Mouse (Mus musculus) hindbrain, embryonic 14.5 days (tissue): Measurements from ENCODE around the gene Fam76b. TPM values are rescaled to one million over a fixed set of nuclear protein-coding genes. Genes with fewer than 3 reads are reported as not detected.

Experiments
- ATAC-seq: fragments of 200-750 bp; cut with Nextera tagmentation; 2 replicates; pipeline ENCODE4 v1.8.0; 2017; ENCODE audit warnings: moderate number of reproducible peaks, mild to moderate bottlenecking, moderate TSS enrichment, moderate library complexity; ENCODE audit not compliant: low FRiP score
- DNase-seq: peaks from one replicate; pipeline ENCODE4 v3.0.0-alpha.2; 2015; ENCODE audit warnings: low spot score
- H3K27ac ChIP-seq: fragments of 300-500 bp; sonication (generic); 2 replicates; pipeline ENCODE4 v1.5.1; 2014; ENCODE audit warnings: mild to moderate bottlenecking, moderate library complexity
- H3K27me3 ChIP-seq: fragments of 300-500 bp; sonication (generic); 2 replicates; pipeline ENCODE4 v1.6.1; 2014; ENCODE audit warnings: mild to moderate bottlenecking, low read length, mixed read lengths; ENCODE audit not compliant: control insufficient read depth, insufficient read depth
- H3K36me3 ChIP-seq: fragments of 300-500 bp; sonication (generic); replicated peaks from 2 replicates; pipeline ENCODE4 v1.6.1; 2014; ENCODE audit not compliant: control insufficient read depth, insufficient read depth
- H3K4me1 ChIP-seq: fragments of 300-500 bp; sonication (generic); replicated peaks from 2 replicates; pipeline ENCODE4 v1.6.1; 2014; ENCODE audit warnings: antibody characterized with exemption, low read length, mixed read lengths; ENCODE audit not compliant: control insufficient read depth, insufficient read depth
- H3K4me2 ChIP-seq: fragments of 300-500 bp; sonication (generic); replicated peaks from 2 replicates; pipeline ENCODE4 v1.6.1; 2014; ENCODE audit warnings: mild to moderate bottlenecking, moderate library complexity
- H3K4me3 ChIP-seq: fragments of 300-500 bp; sonication (generic); replicated peaks from 2 replicates; pipeline ENCODE4 v1.5.1; 2014; ENCODE audit warnings: mild to moderate bottlenecking, low read length
- H3K9ac ChIP-seq: fragments of 300-500 bp; sonication (generic); 2 replicates; pipeline ENCODE4 v1.6.1; 2014
- H3K9me3 ChIP-seq: fragments of 300-500 bp; sonication (generic); 2 replicates; pipeline ENCODE4 v1.6.1; 2016; ENCODE audit warnings: low read length; ENCODE audit not compliant: control insufficient read depth
- whole genome bisulfite sequencing: fragments of 180-500 bp; shearing (Covaris S2); extraction: QIAGEN DNeasy Blood & Tissue Kit; methylation state at CpG from one replicate; pipeline ENCODE4 v1.1.7; 2014; 5-methylcytosine and 5-hydroxymethylcytosine counted together
- polyA plus RNA-seq: library from polyadenylated mRNA; unstranded; fragments of >200 nt; fragmentation: Nextera tagmentation; extraction: Ambion mirVana; gene quantifications from 2 replicates; pipeline ENCODE4 v1.2.1, GENCODE M21; 2014

The Fam76b gene
- polyA plus RNA-seq, 1 experiment from 2014 or later: 22.1 TPM

DNA sequence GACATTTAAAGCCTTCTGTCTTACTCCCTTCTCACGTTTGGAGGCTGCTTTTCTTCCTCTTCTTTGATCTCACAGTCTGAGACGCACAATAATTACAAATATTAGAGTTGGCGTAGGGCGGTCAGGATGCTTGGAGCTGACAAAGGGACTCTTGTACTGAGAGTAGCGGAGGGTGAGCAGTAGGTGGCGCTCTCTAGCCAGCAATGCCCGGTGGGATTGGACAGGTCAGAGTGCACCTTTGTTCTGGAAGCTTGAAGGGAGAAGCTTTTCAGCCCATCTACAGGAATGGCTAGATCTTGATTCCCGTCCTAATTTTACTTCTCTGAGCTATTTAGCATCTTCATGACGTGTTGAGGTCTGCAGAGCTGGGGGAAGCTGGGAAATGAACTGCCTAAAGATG is 62.1 kb downstream of the Fam76b start:
- 6% methylated on average over 9 of the region's 9 CpGs for WGBS
- DNase-seq (peak; percentile 87), ATAC-seq (peak; percentile 89)
- Histone ChIP-seq H3K9me3 (peaks cover 8% of the 10 kb centered on the region; the same call in 1 of the 2 replicates), H3K9ac (peak overlapping the region; percentile 3; the same call in 1 of the 2 replicates), H3K4me1 (no peaks in the 10 kb centered on the region), H3K27ac (no peak overlapping the region), H3K36me3 (no peaks in the 10 kb centered on the region), H3K4me3 (no peak overlapping the region), H3K4me2 (0 out of 2 replicates have a peak overlapping the region, but pooled peaks have one; percentile 1), H3K27me3 (no peaks in the 10 kb centered on the region)

DNA sequence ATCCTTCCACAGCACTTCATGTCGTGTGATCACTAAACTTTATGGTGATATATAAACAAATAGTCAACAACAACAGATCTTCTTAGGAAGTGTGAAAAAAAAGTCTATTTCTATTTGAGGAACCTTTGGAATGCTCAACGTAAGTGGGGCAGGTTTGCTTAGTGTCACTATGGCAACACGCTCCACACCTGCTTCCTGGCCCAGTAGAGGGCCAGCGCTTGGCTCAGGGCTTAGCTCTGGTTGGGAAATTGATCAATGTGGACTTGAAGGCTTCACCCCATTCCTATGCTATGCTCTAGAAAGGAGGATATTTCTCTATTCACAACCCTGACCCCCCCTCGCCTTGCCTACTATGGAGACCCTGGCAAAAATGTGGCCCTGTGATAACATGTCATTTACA is 62.7 kb downstream of the Fam76b start:
- 59% methylated on average over 5 of the region's 5 CpGs for WGBS
- Histone ChIP-seq H3K4me1 (no peaks in the 10 kb centered on the region), H3K9me3 (peaks cover 4% of the 10 kb centered on the region; the same call in 1 of the 2 replicates), H3K27ac (no peak overlapping the region), H3K9ac (no peak overlapping the region), H3K4me2 (no peak overlapping the region), H3K27me3 (no peaks in the 10 kb centered on the region), H3K36me3 (no peaks in the 10 kb centered on the region), H3K4me3 (no peak overlapping the region)
- no peak for DNase-seq
- peak; percentile 55; the same call in 1 of the 2 replicates for ATAC-seq

DNA sequence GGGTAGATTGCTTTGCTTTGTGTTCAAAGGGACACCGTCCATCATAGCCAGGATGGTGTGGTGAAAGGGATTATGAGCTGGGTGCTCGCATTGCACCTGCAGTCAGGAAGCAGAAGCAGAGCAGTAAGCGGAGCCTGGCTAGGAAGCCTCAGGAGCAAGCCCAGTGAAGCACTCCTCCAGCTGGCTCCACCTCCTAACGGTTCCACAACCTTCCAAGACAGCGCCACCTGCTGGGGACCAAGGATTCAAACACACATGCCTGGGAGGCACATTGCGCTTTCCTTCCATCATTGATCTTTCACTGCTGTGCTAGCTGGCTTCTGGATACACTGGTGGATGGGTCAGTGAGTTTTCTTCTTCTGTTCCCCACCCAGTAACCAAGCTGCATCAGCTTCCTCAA is 64.4 kb downstream of the Fam76b start:
- Histone ChIP-seq H3K9me3 (peaks cover 4% of the 10 kb centered on the region; the same call in 1 of the 2 replicates), H3K27me3 (no peaks in the 10 kb centered on the region), H3K36me3 (no peaks in the 10 kb centered on the region), H3K4me2 (no peak overlapping the region), H3K9ac (no peak overlapping the region), H3K4me3 (no peak overlapping the region), H3K4me1 (peaks cover 10% of the 10 kb centered on the region; the same call in 1 of the 2 replicates), H3K27ac (no peak overlapping the region)
- WGBS: 96% methylated on average over 6 of the region's 6 CpGs
- ATAC-seq (no peak), DNase-seq (no peak)

DNA sequence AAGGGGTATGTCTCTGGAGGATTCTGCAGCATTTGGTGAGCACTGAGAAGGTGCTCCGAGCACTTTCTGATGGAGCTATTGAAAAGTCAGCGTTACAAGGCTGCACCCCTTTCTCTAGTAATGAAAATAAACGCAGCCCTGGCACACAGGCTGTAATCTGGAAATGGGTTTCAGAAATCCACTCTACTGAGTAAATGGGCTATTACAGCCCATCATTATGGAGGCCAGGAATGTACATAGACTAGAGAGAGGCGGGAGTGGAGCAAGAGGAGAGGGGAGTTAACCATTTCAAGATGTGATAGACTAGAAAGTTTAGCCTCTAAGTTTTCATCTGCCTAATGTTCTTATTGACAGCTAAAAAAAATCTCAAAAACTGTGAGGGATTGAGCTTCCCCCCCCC is 65.5 kb downstream of the Fam76b start:
- Histone ChIP-seq H3K4me3 (no peak overlapping the region), H3K36me3 (no peaks in the 10 kb centered on the region), H3K27me3 (no peaks in the 10 kb centered on the region), H3K9ac (no peak overlapping the region), H3K4me2 (no peak overlapping the region), H3K9me3 (peaks cover 4% of the 10 kb centered on the region; the same call in 1 of the 2 replicates), H3K27ac (no peak overlapping the region), H3K4me1 (peaks cover 10% of the 10 kb centered on the region; the same call in 1 of the 2 replicates)
- 78% methylated on average over 4 of the region's 4 CpGs for WGBS
- ATAC-seq (no peak), DNase-seq (no peak)

DNA sequence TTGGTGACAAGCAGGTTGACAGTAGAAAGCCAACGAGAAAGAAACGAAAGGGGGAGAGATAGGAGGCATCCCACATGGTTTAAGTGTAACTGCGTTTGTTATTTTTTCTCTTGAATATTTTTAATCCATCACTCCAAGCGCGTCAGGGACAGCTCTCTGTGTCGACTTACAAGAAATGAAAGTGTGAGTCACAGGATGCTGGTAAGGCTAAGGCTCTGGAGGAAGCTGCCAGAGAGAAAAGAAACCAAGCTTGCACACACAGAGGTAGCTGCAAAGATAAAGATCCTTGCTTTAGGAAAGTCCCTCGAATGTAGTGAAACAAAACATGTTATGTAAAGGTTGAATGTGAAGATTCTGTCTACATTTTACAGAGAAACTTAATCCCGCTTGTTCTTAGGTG is 67.0 kb downstream of the Fam76b start:
- Histone ChIP-seq H3K4me1 (peaks cover 14% of the 10 kb centered on the region; the same call in 1 of the 2 replicates), H3K4me3 (no peak overlapping the region), H3K27ac (no peak overlapping the region), H3K4me2 (no peak overlapping the region), H3K36me3 (no peaks in the 10 kb centered on the region), H3K9ac (no peak overlapping the region), H3K27me3 (no peaks in the 10 kb centered on the region), H3K9me3 (peaks cover 4% of the 10 kb centered on the region; the same call in 1 of the 2 replicates)
- no peak for ATAC-seq
- WGBS: 74% methylated on average over 8 of the region's 8 CpGs
- no peak for DNase-seq

DNA sequence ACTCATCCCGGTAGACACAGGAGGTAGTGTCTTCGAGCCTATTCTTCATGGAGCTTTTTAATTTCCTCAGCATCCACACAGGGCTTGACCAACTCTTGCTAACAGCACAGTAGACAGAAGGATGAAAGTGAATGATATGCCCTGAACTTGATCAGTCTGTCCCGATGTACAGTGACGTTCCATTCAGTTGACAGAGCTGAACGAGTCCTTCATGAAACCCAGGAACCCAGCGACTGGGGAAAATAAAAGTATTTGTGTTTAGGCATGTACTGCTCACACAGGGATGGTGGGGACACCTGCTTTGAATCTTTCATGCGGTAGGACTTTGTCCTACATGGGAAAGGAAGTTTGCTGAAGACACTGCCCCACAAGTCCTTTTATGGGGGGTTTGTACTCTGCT is 67.4 kb downstream of the Fam76b start:
- Histone ChIP-seq H3K27me3 (no peaks in the 10 kb centered on the region), H3K4me3 (no peak overlapping the region), H3K9me3 (peaks cover 4% of the 10 kb centered on the region; the same call in 1 of the 2 replicates), H3K27ac (no peak overlapping the region), H3K36me3 (no peaks in the 10 kb centered on the region), H3K4me2 (no peak overlapping the region), H3K9ac (no peak overlapping the region), H3K4me1 (peaks cover 14% of the 10 kb centered on the region; the same call in 1 of the 2 replicates)
- WGBS: 90% methylated on average over 7 of the region's 7 CpGs
- DNase-seq (no peak), ATAC-seq (no peak)

DNA sequence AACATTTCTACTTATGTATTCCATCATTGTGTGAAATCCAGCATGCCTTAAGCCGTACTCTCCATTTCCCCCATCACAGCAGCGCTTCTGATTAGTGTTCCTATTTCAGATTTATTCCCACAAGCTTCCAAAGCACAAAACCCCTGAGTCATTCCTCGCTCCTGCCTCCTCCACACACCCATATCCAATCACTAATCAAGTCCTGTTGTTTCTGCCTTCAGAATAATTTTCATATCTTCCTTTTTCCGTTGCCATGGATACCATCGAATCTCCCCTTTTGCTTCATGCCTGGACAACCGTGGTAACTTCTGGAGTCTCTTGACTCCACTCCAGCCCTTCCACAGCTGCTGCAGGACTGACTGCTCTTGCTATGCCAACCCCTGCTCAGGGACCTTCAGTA is 68.5 kb downstream of the Fam76b start:
- no peaks in the 10 kb centered on the region for H3K27me3 ChIP-seq
- WGBS: 57% methylated on average over 6 of the region's 6 CpGs
- H3K27ac ChIP-seq: peak overlapping the region; percentile 70
- H3K9ac ChIP-seq: no peak overlapping the region
- DNase-seq: peak; percentile 43
- peaks cover 14% of the 10 kb centered on the region; the same call in 1 of the 2 replicates for H3K4me1 ChIP-seq
- no peak overlapping the region for H3K4me3 ChIP-seq
- no peak overlapping the region for H3K4me2 ChIP-seq
- peaks cover 4% of the 10 kb centered on the region; the same call in 1 of the 2 replicates for H3K9me3 ChIP-seq
- H3K36me3 ChIP-seq: no peaks in the 10 kb centered on the region
- 0 out of 2 replicates have a peak, but pooled peaks have one; percentile 18 for ATAC-seq

DNA sequence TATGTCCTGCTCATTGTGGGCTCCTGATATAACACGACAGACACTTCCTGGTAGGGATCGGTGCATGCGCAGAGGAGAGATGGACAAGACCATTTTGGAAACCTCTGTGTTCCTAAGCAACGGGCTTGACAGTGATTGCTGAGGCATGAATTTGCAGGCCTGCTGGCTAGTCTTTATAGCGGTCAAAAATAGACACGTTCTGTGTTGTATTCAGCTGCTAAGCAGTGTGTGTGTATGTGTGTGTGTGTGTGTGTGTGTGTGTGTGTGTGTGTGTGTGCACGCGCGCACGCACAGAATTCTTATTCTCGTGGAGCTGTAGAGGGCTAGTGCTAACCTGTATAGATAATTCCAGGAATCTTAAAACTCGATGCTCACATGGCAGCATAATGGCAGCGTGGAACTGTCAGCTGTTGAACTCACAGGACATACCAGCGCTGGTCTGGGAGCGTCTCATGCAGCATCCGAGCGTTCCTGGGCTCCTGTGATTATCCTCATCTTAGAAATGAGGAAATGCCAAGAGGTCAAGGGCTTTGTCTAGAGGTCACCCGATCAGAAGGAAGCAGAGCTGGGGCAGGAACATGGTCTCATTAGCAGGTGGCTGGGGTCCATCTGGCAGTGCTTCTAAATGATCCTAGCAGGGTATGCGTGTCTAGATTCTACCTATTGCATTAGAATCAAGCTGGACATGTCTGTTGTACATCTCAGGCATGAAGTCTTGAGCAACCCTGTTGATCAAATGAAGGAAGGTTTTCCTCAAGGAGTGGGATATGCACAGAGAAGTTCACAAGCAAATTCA is 71.2 kb downstream of the Fam76b start:
- 53% methylated on average over 19 of the region's 19 CpGs for WGBS
- no peaks in the 10 kb centered on the region for H3K27me3 ChIP-seq
- ATAC-seq (peak; percentile 70; the same call in 1 of the 2 replicates), DNase-seq (peak; percentile 50)
- H3K4me2 ChIP-seq: 0 out of 2 replicates have a peak overlapping the region, but pooled peaks have one; percentile 3
- no peak overlapping the region for H3K4me3 ChIP-seq
- peaks cover 14% of the 10 kb centered on the region; the same call in 1 of the 2 replicates for H3K4me1 ChIP-seq
- H3K9ac ChIP-seq: no peak overlapping the region
- no peaks in the 10 kb centered on the region for H3K9me3 ChIP-seq
- H3K27ac ChIP-seq: peak overlapping the region; percentile 65
- no peaks in the 10 kb centered on the region for H3K36me3 ChIP-seq

DNA sequence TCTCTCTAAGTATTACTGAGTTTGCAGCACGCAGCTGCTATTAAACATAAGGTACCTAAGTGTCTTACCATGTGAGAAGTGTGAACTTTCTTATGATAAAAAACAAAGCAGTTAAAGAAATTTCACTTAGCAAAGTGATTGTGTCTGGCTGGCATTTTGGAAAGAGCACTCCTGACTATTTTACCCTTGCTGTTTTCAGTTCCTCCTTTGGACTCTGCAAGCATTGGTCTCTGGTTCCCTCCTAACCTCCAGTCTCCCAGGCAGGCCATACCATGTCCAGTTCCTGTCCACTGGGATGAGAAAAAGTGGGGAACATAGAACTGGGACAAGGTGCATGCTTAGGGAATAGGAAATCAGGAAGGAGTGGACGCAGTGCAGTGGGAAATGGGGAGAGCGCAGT is 74.5 kb downstream of the Fam76b start:
- Histone ChIP-seq H3K36me3 (no peaks in the 10 kb centered on the region), H3K4me3 (no peak overlapping the region), H3K27me3 (no peaks in the 10 kb centered on the region), H3K27ac (no peak overlapping the region), H3K9me3 (no peaks in the 10 kb centered on the region), H3K9ac (no peak overlapping the region), H3K4me2 (no peak overlapping the region), H3K4me1 (peaks cover 4% of the 10 kb centered on the region; the same call in 1 of the 2 replicates)
- 92% methylated on average over 3 of the region's 3 CpGs for WGBS
- ATAC-seq: no peak
- DNase-seq: no peak
